Mouse (Mus musculus): ENCODE measurements around the gene Ctf1. TPM values are rescaled to one million over a fixed set of nuclear protein-coding genes. Genes with fewer than 3 reads are reported as not detected.
A peak's percentile ranks its signal among the peaks of the same experiment; 100 is the strongest.

Ctf1 gene
- polyA plus RNA-seq, 1 experiment from 2014 or later, result 15.9 TPM

DNA sequence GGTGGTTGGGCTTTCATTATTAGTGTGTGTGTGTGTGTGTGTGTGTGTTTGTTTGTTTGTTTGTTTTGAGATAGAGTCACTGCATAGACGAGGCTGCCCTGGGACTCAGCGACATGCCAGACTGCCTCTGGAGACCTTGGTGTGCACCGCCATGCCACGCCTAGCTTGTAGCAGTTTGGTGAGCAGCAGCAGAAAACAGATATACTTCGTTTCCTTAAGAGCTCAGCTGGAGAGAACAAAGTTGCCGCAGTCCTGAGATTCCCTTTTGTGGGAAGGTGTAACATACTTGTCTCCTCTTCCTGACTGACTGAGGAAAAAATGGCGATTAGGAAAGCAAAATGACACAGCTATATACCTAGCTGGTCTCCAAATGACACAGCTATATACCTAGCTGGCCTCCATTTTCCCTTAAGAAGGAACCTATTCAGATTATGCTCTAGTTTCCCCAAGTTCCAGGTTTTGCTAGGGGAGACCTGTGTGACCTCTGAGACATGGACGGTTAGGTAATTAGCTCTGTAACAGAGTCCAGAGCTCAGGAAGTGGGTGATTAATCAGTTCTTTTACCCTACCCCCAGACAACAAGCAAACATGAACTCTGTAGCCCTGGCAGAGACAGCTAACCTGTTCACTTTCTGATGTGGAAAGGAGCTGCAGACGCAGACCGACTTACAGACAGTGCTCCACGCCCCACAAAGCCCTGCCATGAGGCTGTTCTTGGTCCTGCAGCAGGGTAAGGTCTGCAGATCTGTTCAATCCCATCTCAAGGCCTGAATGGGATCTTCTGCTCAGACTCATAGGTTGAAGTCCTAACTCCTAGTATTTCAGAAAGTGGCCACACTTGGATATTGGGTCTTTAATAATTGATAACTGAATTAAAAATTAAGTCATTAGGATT lies 40.4 kb upstream of the Ctf1 start:
- ATAC-seq (replicated peaks; ENCODE audit: low FRiP score, low read depth), result peak; percentile 78
- H3K27ac ChIP-seq, result peak overlapping the region; percentile 50; the same call in 1 of the 2 replicates
- TF ChIP-seq CTCF (IDR thresholded peaks at IDR 0.05; ENCODE audit: low read depth), result no peak
- H3K4me1 ChIP-seq (replicated peaks; ENCODE audit: insufficient read depth, low read length), result no peaks in the 10 kb centered on the region
- no peaks in the 10 kb centered on the region for H3K27me3 ChIP-seq (ENCODE audit: insufficient read depth, low read length)
- H3K9me3 ChIP-seq (replicated peaks; ENCODE audit: low read length), result no peaks in the 10 kb centered on the region
- H3K36me3 ChIP-seq (ENCODE audit: insufficient read depth, low read length), result no peaks in the 10 kb centered on the region
- DNase-seq (ENCODE audit: low spot score), result no peak
- no peak overlapping the region for H3K9ac ChIP-seq (ENCODE audit: low read depth, low read length)
- no peak overlapping the region for H3K4me2 ChIP-seq (ENCODE audit: low read length)
- H3K4me3 ChIP-seq (replicated peaks; ENCODE audit: low read depth, low read length), result no peak overlapping the region
- WGBS, result 57% methylated on average over 11 of the region's 11 CpGs

DNA sequence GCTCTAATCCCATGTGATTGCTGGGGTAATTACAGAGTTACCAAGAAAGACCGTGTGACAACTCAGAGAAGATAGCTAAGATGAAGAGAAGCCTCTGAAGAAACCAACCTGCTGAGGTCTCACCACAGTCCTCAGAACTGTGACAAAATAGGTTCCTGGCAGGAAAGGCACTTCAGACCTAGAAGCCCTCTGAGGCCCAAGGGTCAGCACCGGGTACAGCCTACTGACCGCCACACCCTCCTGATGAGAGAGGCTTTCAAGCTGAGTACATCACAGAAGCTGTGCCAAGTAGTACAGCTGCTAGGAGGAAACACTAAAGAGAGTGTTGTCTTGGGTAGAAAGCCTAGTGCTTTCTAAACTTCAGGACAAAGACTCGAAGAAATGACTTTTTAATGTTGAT lies 39.8 kb upstream of the Ctf1 start:
- no peak for TF ChIP-seq CTCF (IDR thresholded peaks at IDR 0.05; ENCODE audit: low read depth)
- ATAC-seq (replicated peaks; ENCODE audit: low FRiP score, low read depth) (0 out of 2 replicates have a peak, but pooled peaks have one; percentile 9), DNase-seq (ENCODE audit: low spot score) (no peak)
- 67% methylated on average over 4 of the region's 4 CpGs for WGBS
- Histone ChIP-seq H3K4me2 (ENCODE audit: low read length) (no peak overlapping the region), H3K27me3 (ENCODE audit: insufficient read depth, low read length) (no peaks in the 10 kb centered on the region), H3K4me1 (replicated peaks; ENCODE audit: insufficient read depth, low read length) (no peaks in the 10 kb centered on the region), H3K9ac (ENCODE audit: low read depth, low read length) (no peak overlapping the region), H3K4me3 (replicated peaks; ENCODE audit: low read depth, low read length) (no peak overlapping the region), H3K36me3 (ENCODE audit: insufficient read depth, low read length) (no peaks in the 10 kb centered on the region), H3K9me3 (replicated peaks; ENCODE audit: low read length) (no peaks in the 10 kb centered on the region), H3K27ac (no peak overlapping the region)

DNA sequence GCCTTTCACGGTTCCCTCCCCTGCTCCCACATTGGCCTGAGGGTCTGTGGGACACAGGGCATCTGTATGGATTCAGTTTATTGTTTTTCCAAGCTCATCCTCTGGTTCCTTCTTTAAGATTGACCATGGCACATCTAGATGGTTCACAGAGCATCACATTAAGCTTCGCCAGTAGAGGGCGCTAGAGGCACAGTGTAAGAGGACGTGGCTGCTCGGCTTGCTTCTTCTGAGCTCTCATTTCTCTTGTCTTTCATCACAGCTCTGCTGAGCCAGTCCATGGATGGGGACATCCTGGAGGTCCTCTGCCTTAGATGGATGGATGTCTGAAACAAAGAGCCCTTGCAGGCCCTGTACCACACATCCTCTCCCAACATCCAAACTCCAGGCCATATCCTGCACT lies 37.6 kb upstream of the Ctf1 start:
- no peaks in the 10 kb centered on the region for H3K9me3 ChIP-seq (replicated peaks; ENCODE audit: low read length)
- no peak overlapping the region for H3K4me3 ChIP-seq (replicated peaks; ENCODE audit: low read depth, low read length)
- no peaks in the 10 kb centered on the region for H3K27me3 ChIP-seq (ENCODE audit: insufficient read depth, low read length)
- no peaks in the 10 kb centered on the region for H3K4me1 ChIP-seq (replicated peaks; ENCODE audit: insufficient read depth, low read length)
- peak; percentile 96 for DNase-seq (ENCODE audit: low spot score)
- WGBS, result under 1% methylated on average over 5 of the region's 5 CpGs
- H3K36me3 ChIP-seq (ENCODE audit: insufficient read depth, low read length), result no peaks in the 10 kb centered on the region
- peak; percentile 99 for TF ChIP-seq CTCF (IDR thresholded peaks at IDR 0.05; ENCODE audit: low read depth)
- no peak overlapping the region for H3K4me2 ChIP-seq (ENCODE audit: low read length)
- H3K27ac ChIP-seq, result no peak overlapping the region
- ATAC-seq (replicated peaks; ENCODE audit: low FRiP score, low read depth), result peak; percentile 52
- no peak overlapping the region for H3K9ac ChIP-seq (ENCODE audit: low read depth, low read length)

DNA sequence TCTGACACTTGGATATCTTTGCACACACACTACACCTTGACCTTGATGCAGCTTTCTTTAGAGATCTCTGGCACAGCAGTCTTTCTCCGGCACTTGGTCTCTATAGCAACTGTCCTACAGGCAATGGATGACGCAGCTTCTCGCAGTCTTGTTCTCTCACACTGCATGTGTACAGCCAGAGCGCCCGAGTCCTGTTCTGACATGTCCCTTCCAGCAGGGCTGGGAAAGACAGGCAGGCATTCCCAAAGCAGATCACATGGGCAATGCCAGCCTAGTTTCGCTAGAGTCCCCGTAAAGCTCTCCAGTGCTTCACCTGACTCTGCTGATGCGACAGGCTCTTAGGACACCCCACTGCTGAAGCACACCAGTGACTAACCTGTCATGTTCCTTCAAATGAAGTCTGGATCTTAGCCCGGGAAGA lies 37.1 kb upstream of the Ctf1 start:
- no peak for TF ChIP-seq CTCF (IDR thresholded peaks at IDR 0.05; ENCODE audit: low read depth)
- no peak for DNase-seq (ENCODE audit: low spot score)

DNA sequence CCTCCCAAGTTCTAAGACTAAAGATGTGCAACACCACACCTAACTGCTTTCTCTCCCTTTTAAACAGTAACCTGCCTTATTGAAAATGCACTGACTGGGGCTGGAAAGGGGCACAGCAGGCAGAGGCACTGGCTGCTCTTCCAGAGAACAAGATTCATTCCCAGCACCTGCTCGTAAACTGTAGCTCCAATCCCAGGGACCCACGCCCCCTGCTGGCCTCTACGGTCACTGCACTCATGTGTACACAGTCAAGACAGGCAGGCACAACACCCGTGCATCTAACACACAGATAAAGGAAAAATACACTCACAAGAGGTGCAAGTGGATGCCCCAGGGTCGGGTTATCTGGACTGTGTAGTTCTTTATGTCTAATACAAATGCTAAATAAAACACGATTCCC lies 35.5 kb upstream of the Ctf1 start:
- Histone ChIP-seq H3K4me1 (replicated peaks; ENCODE audit: insufficient read depth, low read length) (no peaks in the 10 kb centered on the region), H3K9ac (ENCODE audit: low read depth, low read length) (no peak overlapping the region), H3K36me3 (ENCODE audit: insufficient read depth, low read length) (no peaks in the 10 kb centered on the region), H3K4me3 (replicated peaks; ENCODE audit: low read depth, low read length) (no peak overlapping the region), H3K9me3 (replicated peaks; ENCODE audit: low read length) (no peaks in the 10 kb centered on the region), H3K27me3 (ENCODE audit: insufficient read depth, low read length) (no peaks in the 10 kb centered on the region), H3K27ac (no peak overlapping the region), H3K4me2 (ENCODE audit: low read length) (no peak overlapping the region)
- DNase-seq (ENCODE audit: low spot score), result no peak
- no peak for ATAC-seq (replicated peaks; ENCODE audit: low FRiP score, low read depth)
- WGBS, result 70% methylated on average over 6 of the region's 6 CpGs
- peak; percentile 72 for TF ChIP-seq CTCF (IDR thresholded peaks at IDR 0.05; ENCODE audit: low read depth)

More for the DNA sequence above, 37.1 kb upstream of the Ctf1 start:
- Histone ChIP-seq H3K36me3 (ENCODE audit: insufficient read depth, low read length) (no peaks in the 10 kb centered on the region), H3K4me1 (replicated peaks; ENCODE audit: insufficient read depth, low read length) (no peaks in the 10 kb centered on the region), H3K4me2 (ENCODE audit: low read length) (no peak overlapping the region), H3K27ac (no peak overlapping the region), H3K27me3 (ENCODE audit: insufficient read depth, low read length) (no peaks in the 10 kb centered on the region), H3K4me3 (replicated peaks; ENCODE audit: low read depth, low read length) (no peak overlapping the region), H3K9me3 (replicated peaks; ENCODE audit: low read length) (no peaks in the 10 kb centered on the region), H3K9ac (ENCODE audit: low read depth, low read length) (no peak overlapping the region)
- ATAC-seq (replicated peaks; ENCODE audit: low FRiP score, low read depth), result no peak
- WGBS, result 84% methylated on average over 9 of the region's 9 CpGs

DNA sequence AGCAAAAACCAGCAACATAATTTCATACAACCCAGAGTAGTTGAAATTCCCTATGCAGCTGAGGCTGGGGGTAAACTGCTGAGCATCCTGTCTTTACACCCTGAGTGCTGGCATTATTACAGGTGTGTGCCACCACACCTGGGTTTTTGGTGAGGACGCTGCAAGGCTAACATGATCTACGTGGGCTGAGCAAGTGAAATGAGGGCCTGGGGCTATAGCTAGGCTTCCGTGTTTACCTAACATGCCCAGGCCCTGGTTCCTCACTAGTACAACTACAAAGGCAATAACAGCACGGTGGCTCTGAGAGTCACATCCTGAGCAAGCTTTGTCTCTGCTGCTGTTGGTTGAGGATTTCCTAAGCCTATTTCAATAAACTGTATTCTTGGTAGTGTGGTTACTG lies 34.9 kb upstream of the Ctf1 start:
- H3K4me1 ChIP-seq (replicated peaks; ENCODE audit: insufficient read depth, low read length), result no peaks in the 10 kb centered on the region
- no peak overlapping the region for H3K27ac ChIP-seq
- no peak for DNase-seq (ENCODE audit: low spot score)
- WGBS, result 81% methylated on average over 4 of the region's 4 CpGs
- no peak overlapping the region for H3K9ac ChIP-seq (ENCODE audit: low read depth, low read length)
- no peaks in the 10 kb centered on the region for H3K27me3 ChIP-seq (ENCODE audit: insufficient read depth, low read length)
- H3K9me3 ChIP-seq (replicated peaks; ENCODE audit: low read length), result no peaks in the 10 kb centered on the region
- no peak for TF ChIP-seq CTCF (IDR thresholded peaks at IDR 0.05; ENCODE audit: low read depth)
- no peak overlapping the region for H3K4me2 ChIP-seq (ENCODE audit: low read length)
- no peaks in the 10 kb centered on the region for H3K36me3 ChIP-seq (ENCODE audit: insufficient read depth, low read length)
- no peak overlapping the region for H3K4me3 ChIP-seq (replicated peaks; ENCODE audit: low read depth, low read length)
- no peak for ATAC-seq (replicated peaks; ENCODE audit: low FRiP score, low read depth)
